Mouse (Mus musculus) ES-E14 (cell line): ENCODE measurements around the gene AB124611.

Experiments
- CHD2 ChIP-seq: IDR thresholded peaks from 2 replicates; pipeline ENCODE4 v1.6.1; 2014; ENCODE audit warnings: mild to moderate bottlenecking, low read depth, low read length, inconsistent platforms
- HCFC1 ChIP-seq: IDR thresholded peaks from 2 replicates; pipeline ENCODE4 v1.6.1; 2012; ENCODE audit warnings: low read length, inconsistent platforms, borderline replicate concordance; ENCODE audit not compliant: insufficient read depth
- MAFK ChIP-seq: IDR thresholded peaks from 2 replicates; pipeline ENCODE4 v1.6.1; 2014; ENCODE audit warnings: mild to moderate bottlenecking, low read depth, low read length, inconsistent platforms; ENCODE audit not compliant: insufficient read depth

- TF ChIP-seq CHD2: no peak
- no peak for TF ChIP-seq MAFK
- no peak for TF ChIP-seq HCFC1
These were observed 59.4 kb downstream of the AB124611 start for GRCm38 (mm10) chr9:21585401-21585800.
